ENCODE assay signal across 11 mouse cellular contexts in genomic region chr5:116809001-116809759, GRCm38 (mm10).
DNase-seq lines count a peak whose midpoint lies in the region; ATAC-seq lines count a peak whose summit lies in the region.
"Had no signal": no experiment of that assay in that cellular context is flagged by ENCODE, and none has a peak within 500 bp of the region (broad histone marks: within the 10 kb centered on the region; RNA-seq: fewer than 3 reads in every experiment).

No protein-coding gene starts in this region.

- peak; percentile 89 for ATAC-seq in forebrain, embryonic 14.5 days
- ATAC-seq in neural tube, embryonic 12.5 days (ENCODE audit: low FRiP score, low read depth): peak; percentile 90
- no peak for ATAC-seq in activated CD4-positive, CD25-positive, alpha-beta regulatory T cell, adult 4 months
- no peak for ATAC-seq in liver, embryonic 12.5 days

- H3K9me3 ChIP-seq in forebrain, embryonic 14.5 days (replicated peaks; ENCODE audit: control insufficient read depth, low read length): no peaks in the 10 kb centered on the region
- no peaks in the 10 kb centered on the region for H3K9me3 ChIP-seq in neural tube, embryonic 12.5 days
- H3K9me3 ChIP-seq in liver, embryonic 12.5 days (replicated peaks): 0 out of 2 replicates have a peak, but pooled peaks cover 8% of the 10 kb centered on the region

- peak overlapping the region; percentile 44 for H3K9ac ChIP-seq in forebrain, embryonic 14.5 days (ENCODE audit: low read length)
- peak overlapping the region; percentile 14; the same call in 1 of the 2 replicates for H3K9ac ChIP-seq in neural tube, embryonic 12.5 days
- H3K9ac ChIP-seq in liver, embryonic 12.5 days: no peak overlapping the region
- H3K9ac ChIP-seq: lung, embryonic 14.5 days had no signal

- H3K36me3 ChIP-seq in forebrain, embryonic 14.5 days (ENCODE audit: control insufficient read depth, insufficient read depth, low read length): no peaks in the 10 kb centered on the region
- no peaks in the 10 kb centered on the region for H3K36me3 ChIP-seq in neural tube, embryonic 12.5 days
- H3K36me3 ChIP-seq in liver, embryonic 12.5 days: no peaks in the 10 kb centered on the region

- peak overlapping the region; percentile 86 for H3K27ac ChIP-seq in forebrain, embryonic 14.5 days (ENCODE audit: low read depth, low read length)
- peak overlapping the region; percentile 72 for H3K27ac ChIP-seq in neural tube, embryonic 12.5 days
- no peak overlapping the region for H3K27ac ChIP-seq in liver, embryonic 12.5 days

- peak; percentile 77 for DNase-seq in embryo, embryonic 10.5 days (ENCODE audit: low spot score)
- peak; percentile 89 for DNase-seq in forebrain, embryonic 14.5 days (ENCODE audit: low spot score)
- DNase-seq in layer of hippocampus, postnatal 25 days (ENCODE audit: extremely low spot score in 1 of 2, low spot score in 1 of 2): peak; percentile 13 to 15
- DNase-seq in heart, postnatal 25 days (ENCODE audit: low spot score): no peak
- DNase-seq in thymus, postnatal 4 days: no peak
- DNase-seq: gastrocnemius, postnatal 25 days; kidney, adult 9 months; lung, embryonic 14.5 days had no signal

- WGBS in forebrain, embryonic 14.5 days: 9% methylated on average over 17 of the region's 17 CpGs
- 20% methylated on average over 17 of the region's 17 CpGs for WGBS in neural tube, embryonic 12.5 days
- 54% methylated on average over 17 of the region's 17 CpGs for WGBS in liver, embryonic 12.5 days (ENCODE audit: insufficient replicate concordance)

- peaks cover 13% of the 10 kb centered on the region for H3K4me1 ChIP-seq in forebrain, embryonic 14.5 days (ENCODE audit: control insufficient read depth, insufficient read depth, low read length)
- H3K4me1 ChIP-seq in neural tube, embryonic 12.5 days: peaks cover 10% of the 10 kb centered on the region
- H3K4me1 ChIP-seq in liver, embryonic 12.5 days: no peaks in the 10 kb centered on the region

- intact Hi-C loops in heart, postnatal 25 days (cut with DNase I): no loop called here

- no peaks in the 10 kb centered on the region for H3K27me3 ChIP-seq in forebrain, embryonic 14.5 days (replicated peaks; ENCODE audit: control insufficient read depth, insufficient read depth, low read length)
- peaks cover 32% of the 10 kb centered on the region for H3K27me3 ChIP-seq in neural tube, embryonic 12.5 days (replicated peaks)
- H3K27me3 ChIP-seq in liver, embryonic 12.5 days (replicated peaks): no peaks in the 10 kb centered on the region

- peak overlapping the region; percentile 10; the same call in 1 of the 2 replicates for H3K4me3 ChIP-seq in forebrain, embryonic 14.5 days (ENCODE audit: low read depth, low read length)
- H3K4me3 ChIP-seq in neural tube, embryonic 12.5 days: no peak overlapping the region
- H3K4me3 ChIP-seq in liver, embryonic 12.5 days: no peak overlapping the region

- peak overlapping the region; percentile 34 for H3K4me2 ChIP-seq in forebrain, embryonic 14.5 days (ENCODE audit: low read length)
- H3K4me2 ChIP-seq in neural tube, embryonic 12.5 days (replicated peaks): peak overlapping the region; percentile 36
- H3K4me2 ChIP-seq in liver, embryonic 12.5 days: no peak overlapping the region
- H3K4me2 ChIP-seq: lung, embryonic 14.5 days had no signal

Comparison
In these comparisons a context has a peak if more than half of its experiments do, and no peak if none do; other contexts are left out.
1. DNase-seq: peak in embryo, embryonic 10.5 days (single experiment), forebrain, embryonic 14.5 days (single experiment) and layer of hippocampus, postnatal 25 days (2 of 2); none in heart, postnatal 25 days (single experiment) and thymus, postnatal 4 days (single experiment).
2. ATAC-seq: peak in forebrain, embryonic 14.5 days (single experiment) and neural tube, embryonic 12.5 days (single experiment); none in activated CD4-positive, CD25-positive, alpha-beta regulatory T cell, adult 4 months (single experiment) and liver, embryonic 12.5 days (single experiment).